Comparison of ENCODE assay signal across 17 mouse cellular contexts in the genomic region with DNA sequence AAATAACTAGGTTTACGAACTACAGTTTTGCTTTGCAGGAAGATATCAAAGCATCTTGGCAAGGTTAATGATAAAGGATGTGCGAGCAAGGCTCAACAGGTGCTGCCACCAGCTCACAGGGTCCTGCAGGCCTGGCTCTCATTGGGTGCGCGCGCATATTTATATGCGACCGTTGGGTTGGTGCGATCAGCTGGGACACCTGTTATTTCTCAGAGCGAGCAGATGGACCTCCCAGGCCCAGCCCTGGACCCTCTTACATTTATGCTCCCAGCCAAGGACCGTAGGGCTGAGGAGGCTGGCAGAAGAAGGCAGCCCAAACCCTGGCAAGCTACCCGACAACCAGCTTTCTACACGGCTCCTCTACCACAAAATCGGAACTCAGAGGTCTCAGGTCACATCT.
"Had no signal": no experiment of that assay in that cellular context is flagged by ENCODE, and none has a peak within 500 bp of the region (broad histone marks: within the 10 kb centered on the region; RNA-seq: fewer than 3 reads in every experiment).

No protein-coding gene starts in this region.

- H3K27me3 ChIP-seq: neural tube, embryonic 12.5 days; neural tube, embryonic 13.5 days; neural tube, embryonic 15.5 days; stomach, embryonic 15.5 days had no signal

- DNase-seq: retina, postnatal 1 day; right cerebral cortex, adult 18-20 months; right cerebral cortex, postnatal 14 days; right cerebral cortex, postnatal 25 days; right cerebral cortex, postnatal 4 days; spleen, adult 18-20 months; thymus, adult 18-20 months; thymus, adult 2 months; thymus, postnatal 14 days; thymus, postnatal 25 days; thymus, postnatal 36 days; thymus, postnatal 4 days had no signal

- H3K36me3 ChIP-seq: neural tube, embryonic 12.5 days; neural tube, embryonic 13.5 days; neural tube, embryonic 15.5 days; stomach, embryonic 15.5 days had no signal

- H3K4me1 ChIP-seq: neural tube, embryonic 12.5 days; neural tube, embryonic 13.5 days; neural tube, embryonic 15.5 days; stomach, embryonic 15.5 days had no signal

- H3K27ac ChIP-seq: neural tube, embryonic 12.5 days; neural tube, embryonic 13.5 days; neural tube, embryonic 15.5 days; stomach, embryonic 15.5 days; stomach, postnatal 0 days had no signal

- H3K4me3 ChIP-seq: neural tube, embryonic 12.5 days; neural tube, embryonic 13.5 days; neural tube, embryonic 15.5 days; stomach, embryonic 15.5 days had no signal
